Mouse (Mus musculus) MN1 (cell line): Measurements from ENCODE around the gene Sh3pxd2a.
A peak's percentile ranks its signal among the peaks of the same experiment; 100 is the strongest.

Experiments used
- DNase-seq: peaks from one replicate; pipeline ENCODE4 v3.0.0-alpha.2; 2016; ENCODE audit warnings: low spot score

The Sh3pxd2a gene

GRCm38 (mm10) chr19:47437040-47437439, 27.2 kb downstream of the Sh3pxd2a start:
- no peak for DNase-seq

- no peak for DNase-seq
Measured at GRCm38 (mm10) chr19:47436236-47436635, 28.0 kb downstream of the Sh3pxd2a start.

GRCm38 (mm10) chr19:47434655-47435054, 29.5 kb downstream of the Sh3pxd2a start:
- no peak for DNase-seq

- no peak for DNase-seq
Measured at GRCm38 (mm10) chr19:47432339-47432738, 31.9 kb downstream of the Sh3pxd2a start.

- no peak for DNase-seq
Measured at GRCm38 (mm10) chr19:47431189-47431931, 32.8 kb downstream of the Sh3pxd2a start.

- DNase-seq, result peak; percentile 62
Measured at GRCm38 (mm10) chr19:47430160-47430559, 34.0 kb downstream of the Sh3pxd2a start.

- peak; percentile 55 for DNase-seq
Measured at GRCm38 (mm10) chr19:47429245-47429644, 35.0 kb downstream of the Sh3pxd2a start.

- peak; percentile 51 for DNase-seq
Measured at GRCm38 (mm10) chr19:47428794-47429193, 35.4 kb downstream of the Sh3pxd2a start.

GRCm38 (mm10) chr19:47427841-47428789, 36.1 kb downstream of the Sh3pxd2a start:
- peak; percentile 84 for DNase-seq

GRCm38 (mm10) chr19:47423632-47424031, 40.6 kb downstream of the Sh3pxd2a start:
- DNase-seq, result no peak

GRCm38 (mm10) chr19:47421128-47421898, 42.9 kb downstream of the Sh3pxd2a start:
- DNase-seq, result no peak

- DNase-seq, result no peak
Measured at GRCm38 (mm10) chr19:47420539-47420938, 43.7 kb downstream of the Sh3pxd2a start.

GRCm38 (mm10) chr19:47419208-47419607, 45.0 kb downstream of the Sh3pxd2a start:
- DNase-seq, result peak; percentile 64

- no peak for DNase-seq
Measured at GRCm38 (mm10) chr19:47416161-47416560, 48.0 kb downstream of the Sh3pxd2a start.

GRCm38 (mm10) chr19:47414142-47414905, 49.9 kb downstream of the Sh3pxd2a start:
- no peak for DNase-seq

GRCm38 (mm10) chr19:47413458-47414005, 50.7 kb downstream of the Sh3pxd2a start:
- DNase-seq, result no peak

- DNase-seq, result no peak
Measured at GRCm38 (mm10) chr19:47412566-47413248, 51.5 kb downstream of the Sh3pxd2a start.

- DNase-seq, result no peak
Measured at GRCm38 (mm10) chr19:47410301-47410700, 53.9 kb downstream of the Sh3pxd2a start.

- no peak for DNase-seq
Measured at GRCm38 (mm10) chr19:47409142-47409541, 55.1 kb downstream of the Sh3pxd2a start.

GRCm38 (mm10) chr19:47408656-47409055, 55.5 kb downstream of the Sh3pxd2a start:
- no peak for DNase-seq
